Mouse (Mus musculus) duodenum, adult 2 months (tissue): Measurements from ENCODE around the gene Homer1. TPM values are rescaled to one million over a fixed set of nuclear protein-coding genes. Genes with fewer than 3 reads are reported as not detected.

Experiments
- polyA plus RNA-seq: library from polyadenylated mRNA; depleted of rRNA; stranded (reverse); fragments of >200 nt; gene quantifications from 2 replicates; pipeline ENCODE4 v1.2.3, GENCODE M21; 2012; ENCODE audit warnings: low replicate concordance; rRNA removed

Gene Homer1
- 1.9 and 2.2 TPM in 2 replicates for polyA plus RNA-seq

GRCm38 (mm10) chr13:93299316-93299715 lies at the start of gene Homer1:
Homer1 (plus strand) TSS chr13:93299635.

Other genes starting within 250 kb of the Homer1 start
- gene Cmya5, start 154.9 kb upstream of the Homer1 start, polyA plus RNA-seq, result 0.04 and 0.06 TPM in 2 replicates
- gene Tent2, start 107.2 kb upstream of the Homer1 start, polyA plus RNA-seq, result 5.3 and 11.0 TPM in 2 replicates
- 3.5 and 5.2 TPM in 2 replicates for gene Jmy, start 200.2 kb downstream of the Homer1 start, polyA plus RNA-seq